9 mouse cellular contexts compared by ENCODE assay signal in the genomic region with DNA sequence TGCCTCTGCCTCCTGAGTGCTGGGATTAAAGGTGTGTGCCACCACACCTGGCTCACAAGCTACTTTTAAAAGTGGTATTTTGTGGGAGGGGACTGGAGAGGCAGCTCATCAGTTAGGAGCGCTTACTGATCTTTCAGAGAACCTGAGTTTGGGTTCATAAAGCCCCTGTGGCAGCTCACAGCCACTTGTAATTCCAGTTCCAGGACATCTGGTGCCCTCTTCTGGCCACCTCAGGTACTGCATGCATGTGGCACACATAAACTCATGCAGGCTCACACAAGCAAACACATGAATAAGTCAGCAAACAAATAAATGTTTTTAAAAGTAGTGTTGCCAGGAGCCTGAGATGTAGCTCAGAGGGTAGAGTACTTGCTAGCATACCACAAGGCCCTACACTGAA. TPM values are rescaled to one million over a fixed set of nuclear protein-coding genes. Genes with fewer than 3 reads are reported as not detected.
DNase-seq lines count a peak whose midpoint lies in the region; TF ChIP-seq lines count a peak whose summit lies in the region.
"Had no signal": no experiment of that assay in that cellular context is flagged by ENCODE, and none has a peak within 500 bp of the region (broad histone marks: within the 10 kb centered on the region; RNA-seq: fewer than 3 reads in every experiment).

No protein-coding gene starts in this region.

- H3K4me3 ChIP-seq in kidney, adult 2 months (ENCODE audit: insufficient read depth, low read depth, low read length), result no peak overlapping the region
- no peak overlapping the region for H3K4me3 ChIP-seq in testis, adult 2 months (ENCODE audit: control insufficient read depth, low read depth, low read length)
- no peak overlapping the region for H3K4me3 ChIP-seq in bone marrow macrophage, adult 2 months (ENCODE audit: insufficient read depth, low read length)

- H3K4me1 ChIP-seq in kidney, adult 2 months (ENCODE audit: control insufficient read depth, insufficient read depth, low read length), result no peaks in the 10 kb centered on the region
- H3K4me1 ChIP-seq in testis, adult 2 months (ENCODE audit: control insufficient read depth, insufficient read depth, low read length), result peaks cover 19% of the 10 kb centered on the region
- H3K4me1 ChIP-seq in bone marrow macrophage, adult 2 months (ENCODE audit: control insufficient read depth, insufficient read depth, low read length), result no peaks in the 10 kb centered on the region

- H3K36me3 ChIP-seq in kidney, adult 2 months (ENCODE audit: control insufficient read depth, insufficient read depth, low read length), result no peaks in the 10 kb centered on the region
- H3K36me3 ChIP-seq in testis, adult 2 months (ENCODE audit: control insufficient read depth, insufficient read depth, low read length), result no peaks in the 10 kb centered on the region

- DNase-seq in kidney, adult 2 months, result no peak
- DNase-seq in kidney, postnatal 14 days, result no peak
- no peak for DNase-seq in testis, postnatal 10 days (ENCODE audit: low spot score)
- DNase-seq in right cerebral cortex, postnatal 36 days (ENCODE audit: low spot score in 2 of 2), result no peak
- DNase-seq in frontal cortex, postnatal 14 days (ENCODE audit: low spot score in 2 of 2), result no peak
- DNase-seq: lung, postnatal 14 days had no signal

- peak; percentile 37; the same call in 1 of the 2 replicates for TF ChIP-seq CTCF in kidney, adult 2 months (conservative IDR thresholded peaks at IDR 0.05; ENCODE audit: insufficient read depth, insufficient read length, low read depth, low read length)
- TF ChIP-seq CTCF in testis, adult 2 months (IDR thresholded peaks at IDR 0.05; ENCODE audit: control insufficient read depth, insufficient read depth, insufficient replicate concordance, low read depth, low read length), result peak; percentile 87; the same call in 1 of the 2 replicates
- TF ChIP-seq CTCF in bone marrow macrophage, adult 2 months (IDR thresholded peaks at IDR 0.05; ENCODE audit: low read depth, low read length), result peak; percentile 54

- TF ChIP-seq POLR2A in kidney, adult 2 months (IDR thresholded peaks at IDR 0.05; ENCODE audit: low read depth, low read length), result no peak
- TF ChIP-seq POLR2A in testis, adult 2 months (IDR thresholded peaks at IDR 0.05; ENCODE audit: control insufficient read depth, low read depth, low read length), result no peak
- TF ChIP-seq POLR2A in bone marrow macrophage, adult 2 months (IDR thresholded peaks at IDR 0.05; ENCODE audit: borderline replicate concordance, low read depth, low read length), result no peak

- WGBS in kidney, adult 2 months, result 100% methylated on average over 1 of the region's 1 CpGs

- H3K27me3 ChIP-seq in kidney, adult 2 months (replicated peaks; ENCODE audit: control insufficient read depth, insufficient read depth, low read length), result no peaks in the 10 kb centered on the region
- H3K27me3 ChIP-seq in testis, adult 2 months (ENCODE audit: control insufficient read depth, insufficient read depth, low read length), result no peaks in the 10 kb centered on the region

- H3K27ac ChIP-seq in kidney, adult 2 months (ENCODE audit: insufficient read depth, low read depth, low read length), result no peak overlapping the region
- no peak overlapping the region for H3K27ac ChIP-seq in testis, adult 2 months (ENCODE audit: control insufficient read depth, insufficient read depth, low read depth, low read length)
- no peak overlapping the region for H3K27ac ChIP-seq in bone marrow macrophage, adult 2 months (ENCODE audit: insufficient read depth, low read depth, low read length)

RNA-seq across cellular contexts. Expression of gene Pitx1, which starts 7.7 kb away (rescaled TPM):
- polyA plus RNA-seq in kidney, adult 2 months (2012; rRNA removed), result 0.03 and 0.05 TPM in 2 replicates
- polyA plus RNA-seq in testis, adult 2 months (2012; rRNA removed), result 0.04 and 0.05 TPM in 2 replicates
- 0.60 TPM in 1 of 2 replicates, not detected in the other for polyA plus RNA-seq in bone marrow macrophage, adult 2 months (2012; ENCODE audit: insufficient read depth, insufficient read length, missing spikeins)

RNA-seq across cellular contexts. Expression of gene Catsper3, which starts 59.3 kb away (rescaled TPM):
- polyA plus RNA-seq in kidney, adult 2 months (2012; rRNA removed), result 0.19 and 0.30 TPM in 2 replicates
- polyA plus RNA-seq in testis, adult 2 months (2012; rRNA removed), result 85.0 and 111 TPM in 2 replicates
- polyA plus RNA-seq in bone marrow macrophage, adult 2 months (2012; ENCODE audit: insufficient read depth, insufficient read length, missing spikeins), result not detected in 2 replicates
- polyA plus RNA-seq: forebrain, embryonic 11.5 days had no signal

Comparison
In these comparisons a context has a peak if more than half of its experiments do, and no peak if none do; other contexts are left out.
1. CTCF ChIP-seq: peak in every context shown above with its lines; median percentile 87 in testis, adult 2 months; 54 in bone marrow macrophage, adult 2 months; 37 in kidney, adult 2 months.
2. RNA of gene Catsper3, which starts 59.3 kb away (polyA plus RNA-seq): 85.0 to 111 TPM in testis, adult 2 months; 0.19 to 0.30 TPM in kidney, adult 2 months and not detected in bone marrow macrophage, adult 2 months; every median in the first group is over 10 times any median in the second.